Mouse (Mus musculus) kidney, adult 8-10 months (tissue): ENCODE results near the gene Tmem54.

Experiments
- DNase-seq, 2 experiments: peaks; one replicate each; pipeline ENCODE4 v3.0.0; 2022

Tmem54 gene

DNA sequence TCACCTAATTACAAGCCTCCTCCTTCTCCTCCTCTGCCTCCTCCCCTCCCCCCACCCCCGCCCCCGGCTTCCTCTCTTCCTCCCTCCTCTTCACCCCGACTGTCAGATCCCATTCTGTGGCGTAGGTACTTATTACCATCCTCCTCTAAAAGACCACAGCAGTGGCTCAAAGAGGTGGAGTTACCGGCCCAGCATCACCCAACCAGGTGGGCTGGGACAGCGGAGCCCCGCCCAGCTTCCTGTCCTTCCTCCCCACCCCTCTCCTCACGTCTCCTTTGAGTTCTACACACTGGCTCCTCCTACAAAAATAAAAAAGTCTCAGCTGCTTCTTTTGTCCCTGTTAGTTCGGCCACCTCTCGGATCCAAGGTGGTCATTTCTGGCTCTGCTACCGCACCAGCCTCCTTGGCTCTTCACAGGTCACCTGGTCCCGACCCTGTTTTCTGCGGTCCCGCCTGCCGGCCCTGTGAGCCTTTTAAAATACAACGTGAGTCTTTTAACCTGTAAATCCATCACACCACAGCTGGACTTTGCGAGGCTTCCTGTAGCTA lies 25.5 kb downstream of the Tmem54 start:
- peak; percentile 41 to 48 for DNase-seq

DNA sequence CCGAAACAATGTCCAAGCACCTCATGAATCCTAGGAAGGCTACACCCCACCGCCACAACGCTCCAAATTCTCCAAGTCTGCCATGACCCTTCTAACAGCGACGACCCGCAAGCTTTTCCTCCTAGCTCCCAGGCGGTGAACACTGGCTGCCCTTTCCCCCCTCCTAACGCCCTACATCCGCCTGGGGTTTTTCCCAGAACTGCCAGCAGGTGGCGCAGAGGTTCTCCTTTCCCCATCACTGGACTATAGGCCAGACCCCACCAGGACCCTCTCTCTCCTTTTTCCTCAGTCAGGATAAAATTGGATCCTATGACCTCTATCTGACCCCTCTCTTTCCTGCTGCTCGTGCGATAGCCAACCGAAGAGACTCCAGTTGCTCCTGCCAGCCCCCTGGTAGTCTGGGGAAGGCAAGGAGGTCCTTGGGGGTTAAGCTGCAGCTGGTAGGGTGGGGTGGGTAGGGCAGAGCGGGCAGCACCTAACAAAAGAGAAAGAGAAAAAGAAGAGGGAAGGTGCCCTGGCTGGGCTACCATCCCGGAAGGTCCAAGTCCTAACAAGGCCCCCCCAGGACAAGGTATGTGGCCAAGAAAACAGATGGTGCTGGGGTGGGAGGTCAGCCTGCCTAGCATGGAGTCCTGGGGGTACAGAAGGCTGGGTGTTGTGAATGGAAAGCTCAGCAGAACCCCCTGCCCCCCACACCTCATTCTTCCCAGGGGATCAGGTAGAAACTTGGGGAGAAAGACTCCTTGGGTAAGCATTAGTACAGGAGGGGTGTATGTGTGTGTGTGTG lies 29.6 kb downstream of the Tmem54 start:
- peak; percentile 53 to 74 for DNase-seq

DNA sequence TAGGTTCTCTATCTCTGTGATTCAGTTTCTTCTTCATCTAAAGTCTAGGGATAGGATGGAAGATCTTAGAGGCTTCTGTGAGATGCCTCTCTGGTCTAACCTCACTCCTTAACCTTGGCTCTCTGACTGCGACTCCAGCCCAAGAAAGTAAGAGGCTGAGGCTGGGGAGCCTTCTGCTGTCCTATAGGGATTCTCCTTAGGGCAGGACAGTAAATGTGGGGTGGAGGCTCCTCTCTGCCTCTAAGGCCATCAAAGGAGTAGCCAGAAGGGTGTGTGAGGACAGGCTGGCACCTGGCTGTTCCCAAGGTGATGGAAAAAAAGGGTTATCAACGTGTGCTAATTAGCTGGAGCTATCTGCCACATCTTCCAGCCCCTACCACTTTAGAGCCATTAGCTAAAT lies 30.3 kb downstream of the Tmem54 start:
- no peak for DNase-seq

DNA sequence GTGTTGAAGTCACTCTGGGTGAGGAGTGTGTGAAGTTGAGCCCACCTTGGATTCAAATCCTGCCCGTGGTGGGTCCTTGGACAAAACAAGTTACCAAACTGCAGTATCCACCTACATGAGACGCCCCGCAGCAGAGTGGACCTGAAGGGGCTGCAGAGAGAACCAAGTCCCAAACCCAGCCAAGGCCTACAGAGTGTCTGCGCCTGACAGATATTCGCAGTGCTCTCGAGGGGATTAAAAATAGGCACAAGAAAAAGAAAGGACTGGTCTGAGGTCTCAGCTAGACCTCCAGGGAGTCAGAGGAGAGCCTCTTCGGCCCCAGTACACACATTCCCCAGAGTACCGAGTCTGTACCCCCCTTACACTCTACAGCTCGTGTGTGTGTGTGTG lies 30.8 kb downstream of the Tmem54 start:
- no peak for DNase-seq

DNA sequence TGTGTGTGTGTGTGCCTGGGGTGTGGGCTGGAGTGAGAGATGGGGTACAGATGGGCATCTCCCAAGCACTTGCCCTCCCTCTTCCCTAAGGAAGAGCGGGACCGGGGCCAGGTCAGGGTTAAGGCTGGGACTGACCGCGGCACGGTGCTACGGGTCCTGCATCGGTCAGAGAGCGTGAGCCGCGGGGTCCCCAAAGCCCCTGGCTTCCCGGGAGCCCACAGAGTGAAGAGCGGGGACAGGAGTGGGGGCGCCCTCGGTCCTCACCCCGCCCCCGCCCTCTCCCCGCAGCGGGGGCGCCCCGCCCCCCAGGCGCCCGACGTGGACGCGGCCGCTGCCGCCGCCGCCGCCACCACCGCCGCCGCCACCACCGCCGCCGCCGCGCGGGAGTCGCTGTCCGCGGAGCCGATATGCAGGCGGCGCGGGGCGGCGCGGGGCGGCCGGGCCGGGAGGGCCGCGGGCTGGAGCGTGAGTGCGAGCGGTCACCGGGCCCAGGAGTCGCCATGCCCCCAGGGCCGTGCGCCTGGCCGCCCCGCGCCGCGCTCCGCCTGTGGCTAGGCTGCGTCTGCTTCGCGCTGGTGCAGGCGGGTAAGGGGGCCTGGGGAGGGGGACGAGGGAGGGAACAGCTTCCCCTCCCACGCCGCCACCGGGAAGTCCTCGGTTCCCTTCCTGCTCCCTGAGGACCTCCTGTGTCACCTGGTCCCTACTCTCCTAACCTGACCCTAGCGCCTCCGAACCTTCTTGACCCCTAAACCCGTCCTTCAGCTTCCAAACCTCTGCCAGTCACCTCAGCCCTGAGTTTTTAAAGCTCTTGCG lies 31.4 kb downstream of the Tmem54 start, which contains the start of gene Fndc5:
Gene Fndc5 (plus strand): TSS at position 421 of the 813 bp plus-strand sequence.
- no peak for DNase-seq

DNA sequence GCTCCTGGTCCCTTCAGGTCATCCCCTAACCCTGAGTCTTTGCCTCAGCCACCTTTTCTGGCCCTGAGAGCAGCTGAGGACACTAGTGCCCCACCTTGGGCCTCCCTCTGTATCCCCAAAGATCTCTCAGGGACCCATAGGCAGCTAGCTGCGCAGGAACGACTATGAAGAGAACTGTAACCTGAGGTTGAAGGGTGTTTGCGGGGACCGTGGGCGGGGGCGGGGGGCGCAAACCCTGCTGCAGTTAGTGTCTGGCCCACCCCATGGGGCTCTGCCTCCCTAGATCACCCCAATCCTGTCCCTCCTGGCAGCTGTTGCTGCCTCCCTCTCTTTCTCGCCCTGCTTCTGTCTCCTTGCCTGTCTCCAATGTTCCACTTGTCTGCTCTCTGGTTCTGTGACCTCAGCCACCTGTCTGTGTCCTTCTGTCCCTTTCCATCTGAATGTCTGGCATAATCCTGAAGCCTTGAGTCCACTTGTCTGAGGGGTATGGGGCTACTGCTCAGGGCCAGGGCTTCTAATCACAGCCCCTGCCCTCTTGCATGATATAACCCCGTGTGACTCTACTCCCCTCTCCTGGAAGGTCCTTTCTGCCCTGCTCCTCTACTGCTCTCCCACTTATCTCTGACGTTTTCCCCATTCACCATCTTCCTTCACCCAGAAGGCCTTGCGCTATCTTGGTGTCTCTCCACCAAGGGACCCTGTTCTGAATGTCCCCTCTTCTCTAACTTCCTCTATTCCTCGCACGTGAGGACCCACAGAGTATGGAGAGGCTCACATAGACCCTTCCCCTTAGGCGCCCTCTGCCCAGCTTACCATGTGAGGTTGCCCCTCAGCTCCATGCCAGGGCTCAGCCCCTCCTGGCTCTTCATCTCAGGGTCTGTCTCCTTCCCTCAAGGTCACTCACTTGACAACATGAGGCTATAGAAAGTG lies 32.3 kb downstream of the Tmem54 start:
- DNase-seq = no peak

DNA sequence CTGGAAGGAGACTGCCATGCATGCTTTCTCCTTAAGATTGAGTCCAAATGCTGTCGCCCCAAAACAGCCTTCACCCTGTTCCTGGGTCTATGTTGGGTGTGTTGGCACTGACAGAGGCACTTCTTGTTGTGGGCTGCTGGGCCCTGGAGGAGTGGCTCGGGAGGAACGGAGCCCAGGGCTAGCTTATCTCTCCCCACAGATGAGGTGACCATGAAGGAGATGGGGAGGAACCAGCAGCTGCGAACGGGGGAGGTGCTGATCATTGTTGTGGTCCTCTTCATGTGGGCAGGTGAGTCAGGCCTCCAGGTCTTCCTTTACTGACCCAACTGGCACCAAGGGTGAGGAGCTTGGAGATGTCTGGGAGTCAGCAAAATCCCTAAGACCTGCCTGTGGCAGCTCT lies 34.3 kb downstream of the Tmem54 start:
- DNase-seq = no peak

DNA sequence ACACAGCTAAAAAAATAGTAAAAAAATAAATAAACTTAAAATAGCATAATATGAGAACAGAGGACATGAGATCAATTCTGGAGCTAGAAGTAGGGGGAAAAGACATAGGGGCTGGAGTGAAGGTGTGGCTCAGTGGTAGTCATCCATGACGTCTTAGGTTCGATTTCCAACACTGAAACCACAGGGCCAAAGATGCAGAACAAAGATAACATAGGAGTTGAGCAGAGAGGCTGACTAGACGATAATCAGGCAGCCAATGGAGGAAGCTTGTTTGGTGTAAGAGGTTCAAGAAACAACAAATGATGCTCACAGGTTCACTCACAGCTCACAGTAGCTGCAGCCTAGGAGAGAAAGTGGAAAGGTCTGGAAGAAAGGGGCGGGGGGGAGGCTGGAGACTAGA lies 35.5 kb downstream of the Tmem54 start:
- no peak for DNase-seq

DNA sequence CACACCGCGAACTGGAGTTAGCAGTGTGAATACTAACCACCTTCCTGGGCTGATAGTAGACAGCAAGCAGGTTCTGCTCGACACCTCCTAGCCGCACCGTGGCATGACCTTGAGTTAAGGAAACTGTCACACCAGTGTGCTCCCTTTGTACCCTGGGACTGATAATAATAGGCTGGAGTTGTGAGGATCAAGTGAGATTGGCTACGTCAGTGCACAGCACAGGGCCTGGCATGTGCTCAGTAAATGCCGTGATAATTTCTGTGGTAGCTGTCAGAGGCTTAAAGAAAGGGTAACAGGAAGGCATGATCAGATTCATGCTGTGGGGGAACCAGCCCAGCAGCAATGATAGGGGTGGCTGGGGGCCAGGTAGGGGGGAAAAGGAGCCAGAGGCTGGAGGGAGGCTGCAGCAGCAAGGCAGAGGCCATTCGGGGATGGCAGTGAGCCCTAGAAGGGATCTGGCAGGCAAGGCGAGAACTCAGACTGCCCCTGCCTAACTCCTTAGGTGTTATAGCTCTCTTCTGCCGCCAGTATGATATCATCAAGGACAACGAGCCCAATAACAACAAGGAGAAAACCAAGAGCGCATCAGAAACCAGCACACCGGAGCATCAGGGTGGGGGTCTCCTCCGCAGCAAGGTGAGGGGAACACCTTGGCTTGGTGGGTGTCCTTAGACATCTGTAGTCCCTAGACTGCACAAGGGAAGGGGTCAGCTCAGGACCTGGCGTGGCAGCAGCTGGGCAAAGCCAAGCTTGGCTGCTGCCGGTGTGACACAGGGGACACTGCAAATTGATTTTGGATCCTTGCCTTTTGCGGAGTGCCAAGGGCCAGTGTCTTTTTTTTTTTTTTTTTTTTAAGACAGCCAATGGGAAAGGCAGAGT lies 36.5 kb downstream of the Tmem54 start:
- DNase-seq = no peak

DNA sequence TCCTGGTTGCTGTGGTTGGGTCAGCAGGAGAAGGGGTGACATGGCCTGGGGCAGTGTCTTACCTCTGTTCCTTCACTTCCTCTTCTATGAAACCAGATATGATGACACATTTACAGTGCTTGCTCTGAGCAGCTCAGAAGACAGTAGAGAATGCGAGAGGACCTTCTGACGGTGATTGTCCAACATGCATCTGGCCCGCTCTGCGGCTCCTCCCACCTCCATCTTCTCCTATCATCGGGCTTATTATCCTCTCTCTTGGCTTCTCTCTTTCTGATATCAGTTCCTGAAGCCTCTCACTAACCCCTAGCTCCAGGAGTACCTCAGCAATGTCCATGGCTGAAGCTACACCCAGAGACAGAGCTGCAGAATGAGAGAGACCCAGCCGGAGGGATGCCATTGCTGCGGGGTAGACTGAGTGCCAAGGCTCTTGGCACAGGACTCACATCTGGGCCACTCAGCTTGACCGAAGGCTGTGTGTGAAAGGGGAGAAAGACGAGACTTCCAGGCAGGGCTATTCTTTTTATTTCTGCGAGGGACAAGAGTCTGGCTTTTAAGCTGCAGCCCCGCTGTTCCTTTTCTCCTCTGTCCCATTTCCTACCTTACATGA lies 37.2 kb downstream of the Tmem54 start:
- DNase-seq = no peak

DNA sequence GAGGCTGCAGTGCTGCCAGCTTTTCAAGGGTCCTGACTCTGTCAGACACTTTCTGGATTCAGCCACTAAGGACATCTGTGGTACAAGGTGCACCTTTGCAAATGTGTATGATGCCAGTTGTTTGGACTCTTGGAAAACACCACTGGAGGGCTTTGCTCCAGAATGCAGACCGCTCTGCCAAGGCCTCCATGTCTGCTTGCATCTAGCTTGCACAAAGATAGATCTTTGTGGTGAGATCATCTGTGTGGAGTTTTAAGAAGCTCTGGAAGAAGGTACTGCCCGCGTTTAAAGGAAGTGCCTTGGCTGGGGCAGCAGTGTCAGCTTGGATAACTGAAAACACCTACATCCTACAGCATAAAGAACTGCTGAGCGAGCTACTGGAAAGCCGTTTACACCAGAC lies 38.2 kb downstream of the Tmem54 start:
- no peak for DNase-seq

DNA sequence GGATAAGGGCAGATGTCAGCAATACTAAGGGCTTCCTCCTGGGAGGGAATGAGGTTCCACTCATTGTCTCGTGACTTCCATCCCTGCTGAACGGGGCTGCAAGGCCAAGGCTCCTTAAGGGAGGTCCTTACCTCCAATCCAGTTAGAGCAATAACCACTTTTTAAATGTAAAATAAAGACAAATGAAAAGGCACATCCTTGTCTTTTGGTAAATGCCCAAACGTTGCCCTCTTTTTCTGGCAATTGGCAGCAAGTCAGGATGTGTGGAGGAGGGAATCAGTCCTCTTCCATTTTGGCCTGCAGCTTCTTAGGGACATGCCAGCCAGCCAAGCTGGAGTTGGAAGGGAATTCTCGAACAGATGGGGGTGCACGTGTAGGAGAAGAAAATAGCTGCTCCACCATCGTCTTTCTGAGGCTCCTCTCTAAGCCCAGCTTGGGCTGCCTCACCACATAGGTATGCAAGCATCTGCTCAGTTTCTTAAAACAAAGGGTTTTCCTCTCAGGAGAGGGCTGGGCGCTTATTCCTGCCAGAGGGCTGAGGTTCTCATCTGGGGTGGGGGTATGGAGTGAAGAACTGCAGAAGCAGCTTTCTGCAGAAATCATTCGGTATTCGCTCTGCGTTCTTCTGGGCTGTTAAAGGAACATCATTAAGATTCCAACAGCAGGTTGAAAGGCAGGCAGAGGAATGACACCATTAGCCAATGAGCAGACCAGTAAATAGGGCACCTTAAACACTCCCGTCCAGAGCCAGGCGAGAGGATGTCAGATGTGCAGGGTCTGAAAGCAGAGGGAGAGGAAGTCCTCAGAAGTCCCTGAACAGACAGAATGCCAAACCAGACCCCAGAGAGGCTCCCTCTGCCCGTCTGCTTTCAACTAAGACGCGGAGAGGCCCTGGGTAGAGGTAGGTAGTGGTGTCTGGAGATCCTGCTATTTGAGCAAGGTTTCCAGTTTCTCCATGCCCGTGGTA lies 39.3 kb downstream of the Tmem54 start:
- DNase-seq = no peak

DNA sequence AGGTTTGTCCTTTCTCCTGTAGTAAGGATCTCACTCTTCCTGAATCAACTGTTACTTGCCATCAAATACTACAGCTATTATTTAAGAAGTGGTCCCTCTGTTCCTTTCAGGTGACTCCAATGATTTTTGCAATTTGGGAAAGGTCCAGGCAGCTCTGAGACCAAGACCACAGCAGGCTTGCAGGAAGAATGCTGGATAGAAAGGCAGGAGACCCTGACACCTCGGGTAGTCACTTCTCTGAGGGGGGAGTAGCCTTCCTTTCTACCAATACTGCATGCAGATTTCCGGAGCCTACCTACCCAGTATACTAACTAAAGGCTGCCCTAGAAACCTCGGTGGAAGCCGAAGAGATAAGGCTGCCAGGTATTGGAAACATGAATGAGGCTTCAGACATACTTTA lies 40.1 kb downstream of the Tmem54 start:
- no peak for DNase-seq

DNA sequence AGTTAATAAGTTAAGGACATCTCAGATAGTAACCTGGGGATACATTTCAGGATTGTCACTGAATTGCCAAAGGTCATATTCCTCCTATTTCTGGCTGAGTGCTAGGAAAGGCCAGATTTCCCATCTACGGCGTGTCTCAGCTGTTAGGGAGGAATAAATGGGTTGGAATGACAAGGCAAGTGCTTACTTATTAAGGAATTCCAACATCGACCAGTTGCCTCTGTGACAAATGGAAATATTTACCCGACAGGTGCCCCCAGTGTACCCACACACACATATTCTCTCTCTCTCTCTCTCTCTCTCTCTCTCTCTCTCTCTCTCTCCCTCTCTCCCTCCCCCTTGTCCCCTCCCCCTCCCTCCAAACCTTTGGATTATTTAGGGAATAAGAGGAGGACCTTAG lies 40.6 kb downstream of the Tmem54 start:
- no peak for DNase-seq

DNA sequence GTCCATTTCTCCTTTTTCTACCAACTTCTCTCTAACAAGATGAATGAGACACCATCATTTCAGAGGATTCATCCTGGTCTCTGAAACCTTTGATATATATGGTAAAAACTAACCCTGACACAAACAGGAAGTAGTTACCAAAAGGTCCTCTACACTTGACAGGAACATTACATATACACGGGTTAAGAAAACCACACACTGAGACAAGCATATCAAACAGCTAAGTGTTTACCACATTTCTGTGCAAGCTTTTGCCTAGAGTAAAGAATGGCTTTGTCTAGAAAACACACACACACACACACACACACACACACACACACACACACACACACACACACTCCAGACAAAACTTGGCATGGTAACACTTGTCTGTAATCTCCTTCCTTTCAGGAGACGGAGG lies 41.0 kb downstream of the Tmem54 start:
- DNase-seq = no peak

DNA sequence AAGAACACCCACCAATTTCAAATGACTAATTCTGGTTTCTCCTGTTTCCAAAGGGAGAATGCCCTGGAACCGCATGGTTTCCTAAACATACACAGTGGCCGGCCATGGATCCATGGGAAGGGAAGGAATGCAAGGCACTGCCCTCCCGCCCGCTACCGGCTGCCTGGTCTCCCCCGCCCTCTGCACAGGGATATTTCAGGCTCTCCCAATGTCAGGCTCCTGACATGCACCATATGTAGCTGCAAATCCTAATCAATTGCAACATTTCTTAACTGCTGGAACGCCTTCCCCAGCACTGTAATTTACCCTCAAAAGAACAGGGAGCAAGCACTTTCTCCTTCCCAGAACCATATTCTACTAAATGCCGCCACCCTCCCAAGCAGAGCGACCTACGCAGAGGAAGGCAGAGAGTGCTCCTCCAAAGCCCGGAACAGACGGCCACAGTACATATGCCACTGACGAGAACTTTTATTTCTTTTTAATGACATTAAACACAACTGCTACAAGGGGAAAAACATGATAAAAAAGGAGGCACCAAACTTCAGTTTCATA lies 42.3 kb downstream of the Tmem54 start:
- no peak for DNase-seq

DNA sequence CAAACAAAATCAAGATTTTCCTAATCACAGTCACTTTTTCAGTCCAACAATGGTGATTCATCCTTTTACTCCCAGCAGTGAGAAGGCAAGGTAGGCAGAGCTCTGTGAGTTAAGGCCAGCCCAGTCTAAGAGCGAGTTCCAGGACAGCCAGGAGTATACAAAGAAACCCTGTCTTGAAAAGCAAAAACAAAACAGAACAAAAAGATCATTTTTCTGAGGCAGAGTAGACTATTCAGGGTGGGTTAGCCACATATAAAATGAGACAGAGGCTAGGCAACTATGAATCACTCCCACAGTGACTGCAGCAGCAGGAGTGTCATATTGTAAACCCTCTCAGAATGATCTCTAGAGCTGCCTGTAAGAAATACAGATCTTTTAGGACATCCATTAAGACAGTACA lies 44.0 kb downstream of the Tmem54 start:
- no peak for DNase-seq

DNA sequence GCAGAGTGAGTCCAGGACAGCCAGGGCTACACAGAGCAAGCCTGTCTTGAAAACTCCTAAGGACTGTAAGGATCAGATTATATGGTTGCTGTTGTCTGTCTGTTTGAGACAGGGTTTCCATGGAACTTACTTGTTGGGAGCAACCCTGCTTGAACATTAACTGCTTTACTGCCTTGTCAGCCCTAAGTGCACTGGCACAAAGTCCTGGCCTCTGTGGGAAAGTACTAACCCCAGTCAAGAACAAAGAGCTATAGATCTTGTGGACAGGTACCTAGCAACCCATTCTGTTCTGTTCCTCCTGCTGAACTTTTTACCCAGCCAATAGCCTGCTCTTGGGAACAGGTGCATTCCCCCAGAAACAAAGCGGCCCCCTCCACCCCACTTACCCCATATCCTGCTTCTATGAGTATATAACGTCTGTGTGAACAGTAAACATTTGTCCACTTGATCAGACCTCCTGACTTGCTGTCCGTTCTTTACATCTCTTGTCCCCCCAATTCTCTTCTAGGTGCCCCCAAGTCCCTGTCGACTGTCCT lies 46.0 kb downstream of the Tmem54 start:
- DNase-seq = peak; percentile 46 to 52

DNA sequence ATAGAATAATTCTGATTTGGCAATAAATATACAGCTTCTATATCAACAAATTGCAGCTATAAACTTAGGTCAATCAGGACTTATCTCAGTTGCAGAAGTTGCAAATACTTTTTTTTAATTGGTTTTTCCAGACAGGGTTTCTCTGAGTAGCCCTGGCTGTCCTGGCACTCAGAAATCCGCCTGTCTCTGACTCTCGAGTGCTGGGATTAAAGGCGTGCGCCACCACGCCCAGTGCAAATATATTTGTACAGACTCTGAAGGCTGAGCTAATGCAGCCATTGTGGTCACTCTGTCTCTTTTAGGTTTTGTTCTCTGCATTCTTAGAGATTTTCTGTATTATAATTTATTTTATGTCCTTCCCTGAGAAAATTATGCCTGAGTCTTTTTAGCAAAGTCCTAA lies 52.2 kb downstream of the Tmem54 start:
- no peak for DNase-seq

DNA sequence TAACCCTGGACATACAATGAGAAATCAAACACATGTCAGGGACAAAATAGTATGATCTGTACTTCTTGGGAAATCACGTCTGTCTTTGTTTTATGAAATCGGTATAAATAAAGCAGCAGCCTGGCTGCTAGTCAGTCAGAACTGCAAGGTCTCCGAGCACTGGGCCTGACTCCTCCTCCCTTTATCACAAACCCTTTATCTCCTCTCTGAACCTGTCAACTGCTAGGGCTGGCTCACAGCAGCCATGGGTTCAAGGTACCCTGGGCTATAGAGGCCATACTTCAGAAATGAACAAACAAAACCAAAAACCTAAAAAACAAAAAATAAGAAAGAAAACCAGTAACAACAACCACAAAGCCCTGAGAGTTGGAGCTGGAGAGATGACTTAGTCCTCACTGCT lies 53.2 kb downstream of the Tmem54 start:
- DNase-seq = no peak
